In genomic region chr11:75246589-75246988, GRCm38 (mm10) we compare ENCODE assay signal across 12 mouse cellular contexts. TPM values are rescaled to one million over a fixed set of nuclear protein-coding genes. Genes with fewer than 3 reads are reported as not detected.
DNase-seq lines count a peak whose midpoint lies in the region; ATAC-seq and TF ChIP-seq lines count a peak whose summit lies in the region.
"Had no signal": no experiment of that assay in that cellular context is flagged by ENCODE, and none has a peak within 500 bp of the region (broad histone marks: within the 10 kb centered on the region; RNA-seq: fewer than 3 reads in every experiment).

No protein-coding gene starts in this region.

- no peaks in the 10 kb centered on the region for H3K27me3 ChIP-seq in heart, embryonic 12.5 days (replicated peaks)
- no peaks in the 10 kb centered on the region for H3K27me3 ChIP-seq in hindbrain, postnatal 0 days (ENCODE audit: insufficient read depth, low read length)
- H3K27me3 ChIP-seq: embryonic facial prominence, embryonic 13.5 days had no signal

- DNase-seq in cerebellum, postnatal 25 days = peak; percentile 37 to 40
- no peak for DNase-seq in cerebellum, adult 9-10 months
- peak; percentile 79 for DNase-seq in 3T3-L1 (ENCODE audit: low read depth, low spot score)
- DNase-seq in kidney, postnatal 25 days = peak; percentile 68 to 83
- no peak for DNase-seq in hindbrain, postnatal 0 days (ENCODE audit: low spot score)
- no peak for DNase-seq in retina, postnatal 1 day
- no peak for DNase-seq in gastrocnemius, postnatal 10 days
- DNase-seq: cerebellum, adult 18-20 months had no signal

- WGBS in heart, embryonic 12.5 days = 57% methylated on average over 8 of the region's 8 CpGs
- 71% methylated on average over 8 of the region's 8 CpGs for WGBS in hindbrain, postnatal 0 days

- H3K9me3 ChIP-seq in heart, embryonic 12.5 days (replicated peaks) = no peaks in the 10 kb centered on the region
- H3K9me3 ChIP-seq in hindbrain, postnatal 0 days (ENCODE audit: low read length) = no peaks in the 10 kb centered on the region
- H3K9me3 ChIP-seq: embryonic facial prominence, embryonic 13.5 days; hindbrain, embryonic 10.5 days; liver, embryonic 15.5 days had no signal

- H3K9ac ChIP-seq in heart, embryonic 12.5 days = 0 out of 2 replicates have a peak overlapping the region, but pooled peaks have one; percentile 14
- H3K9ac ChIP-seq in hindbrain, postnatal 0 days (replicated peaks; ENCODE audit: low read length) = no peak overlapping the region
- H3K9ac ChIP-seq: embryonic facial prominence, embryonic 13.5 days; liver, embryonic 15.5 days had no signal

- peak overlapping the region; percentile 30; the same call in 1 of the 2 replicates for H3K4me2 ChIP-seq in heart, embryonic 12.5 days
- no peak overlapping the region for H3K4me2 ChIP-seq in hindbrain, postnatal 0 days (ENCODE audit: low read depth, low read length)
- H3K4me2 ChIP-seq: embryonic facial prominence, embryonic 13.5 days; liver, embryonic 15.5 days had no signal

- TF ChIP-seq CTCF in hindbrain, postnatal 0 days (IDR thresholded peaks at IDR 0.05; ENCODE audit: low read depth) = no peak

- no peak overlapping the region for H3K4me3 ChIP-seq in heart, embryonic 12.5 days
- H3K4me3 ChIP-seq in hindbrain, postnatal 0 days (ENCODE audit: low read length) = no peak overlapping the region
- H3K4me3 ChIP-seq: embryonic facial prominence, embryonic 13.5 days; hindbrain, embryonic 10.5 days; liver, embryonic 15.5 days had no signal

- H3K36me3 ChIP-seq in heart, embryonic 12.5 days = no peaks in the 10 kb centered on the region
- H3K36me3 ChIP-seq in hindbrain, postnatal 0 days (ENCODE audit: insufficient read depth, low read length) = no peaks in the 10 kb centered on the region
- H3K36me3 ChIP-seq: embryonic facial prominence, embryonic 13.5 days; hindbrain, embryonic 10.5 days; liver, embryonic 15.5 days had no signal

- ATAC-seq in heart, embryonic 12.5 days (ENCODE audit: insufficient number of reproducible peaks, low FRiP score) = no peak
- no peak for ATAC-seq in hindbrain, postnatal 0 days

- H3K4me1 ChIP-seq in heart, embryonic 12.5 days (replicated peaks) = peaks cover 82% of the 10 kb centered on the region
- H3K4me1 ChIP-seq in hindbrain, postnatal 0 days (ENCODE audit: insufficient read depth, low read length) = 0 out of 2 replicates have a peak, but pooled peaks cover 12% of the 10 kb centered on the region

- H3K27ac ChIP-seq in heart, embryonic 12.5 days (ENCODE audit: poor library complexity, severe bottlenecking) = peak overlapping the region; percentile 57
- no peak overlapping the region for H3K27ac ChIP-seq in hindbrain, postnatal 0 days
- H3K27ac ChIP-seq: embryonic facial prominence, embryonic 13.5 days; liver, embryonic 15.5 days had no signal

RNA-seq across cellular contexts. Expression of gene Rtn4rl1, which starts 53.0 kb away (rescaled TPM):
- 16.3 and 16.8 TPM in 2 replicates for polyA plus RNA-seq in heart, embryonic 12.5 days (2016; fragmentation: Nextera tagmentation; extraction: Ambion mirVana)
- 13.0 and 13.4 TPM in 2 replicates for total RNA-seq in hindbrain, postnatal 0 days (2014; rRNA removed)
- 9.9 and 10.7 TPM in 2 replicates for polyA plus RNA-seq in hindbrain, postnatal 0 days (2015; fragmentation: Nextera tagmentation; extraction: Ambion mirVana)
- 1 to 10 TPM; 3.2 to 3.8 TPM for total RNA-seq in gastrocnemius, postnatal 10 days (2021)

RNA-seq across cellular contexts. Expression of gene Dph1, which starts 55.5 kb away (rescaled TPM):
- polyA plus RNA-seq in heart, embryonic 12.5 days (2016; fragmentation: Nextera tagmentation; extraction: Ambion mirVana) = 23.3 and 23.5 TPM in 2 replicates
- 31.3 and 39.2 TPM in 2 replicates for total RNA-seq in hindbrain, postnatal 0 days (2014; rRNA removed)
- 13.5 and 13.6 TPM in 2 replicates for polyA plus RNA-seq in hindbrain, postnatal 0 days (2015; fragmentation: Nextera tagmentation; extraction: Ambion mirVana)
- 1 to 10 TPM; 8.3 to 8.4 TPM for total RNA-seq in gastrocnemius, postnatal 10 days (2021)

Comparison
In these comparisons a context has a peak if more than half of its experiments do, and no peak if none do; other contexts are left out.
1. DNase-seq: peak in cerebellum, postnatal 25 days (2 of 2), 3T3-L1 (single experiment) and kidney, postnatal 25 days (2 of 2); none in cerebellum, adult 9-10 months (single experiment), hindbrain, postnatal 0 days (single experiment), retina, postnatal 1 day (single experiment) and gastrocnemius, postnatal 10 days (single experiment).